Mouse (Mus musculus) CH12.LX (cell line): ENCODE data around the gene BC067074. TPM values are rescaled to one million over a fixed set of nuclear protein-coding genes. Genes with fewer than 3 reads are reported as not detected.

ENCODE experiments used
- DNase-seq: peaks from one replicate; pipeline ENCODE4 v3.0.0-alpha.2; 2013; ENCODE audit errors: extremely low read depth
- H3K27ac ChIP-seq: 2 replicates; pipeline ENCODE4 v1.5.1; 2012; ENCODE audit warnings: low read depth, mild to moderate bottlenecking, control low read depth, moderate library complexity; ENCODE audit not compliant: insufficient read depth
- H3K27me3 ChIP-seq: replicated peaks from 2 replicates; pipeline ENCODE3; 2012; ENCODE audit warnings: inconsistent platforms
- H3K36me3 ChIP-seq, 2 experiments: replicated peaks in 1 of 2; 2 replicates each; pipeline versions ENCODE3 to v1.6.1; 2012; ENCODE audit warnings: inconsistent platforms in 1 of 2, low read length in 1 of 2, mild to moderate bottlenecking in 1 of 2, mixed read lengths in 1 of 2, moderate library complexity in 1 of 2; ENCODE audit not compliant: control insufficient read depth in 1 of 2, insufficient read depth in 1 of 2
- H3K4me1 ChIP-seq, 2 experiments: 2 replicates each; pipeline ENCODE4 v1.6.1; 2012; ENCODE audit warnings: inconsistent platforms in 1 of 2, moderate library complexity in 1 of 2; ENCODE audit not compliant: insufficient read depth in 2 of 2, control insufficient read depth in 1 of 2
- H3K4me2 ChIP-seq: 2 replicates; pipeline ENCODE4 v1.6.1; 2012; ENCODE audit warnings: low read depth, mild to moderate bottlenecking, control low read depth; ENCODE audit not compliant: poor library complexity, insufficient read depth, severe bottlenecking
- H3K4me3 ChIP-seq, 3 experiments: fragments of 150-350 bp in 1 of 3; sonication (generic) in 1 of 3; replicated peaks in 1 of 3; 2 replicates each; pipeline versions ENCODE3 to v1.5.1; 2011 to 2012; ENCODE audit warnings: low read depth in 2 of 3, low read length in 2 of 3, mild to moderate bottlenecking in 2 of 3, moderate library complexity in 2 of 3, control low read depth in 1 of 3, improper control_type of control experiment in 1 of 3, inconsistent platforms in 1 of 3, mixed read lengths in 1 of 3; ENCODE audit not compliant: poor library complexity in 1 of 3
- H3K79me2 ChIP-seq: replicated peaks from 2 replicates; pipeline ENCODE4 v1.6.1; 2012; ENCODE audit warnings: mild to moderate bottlenecking, moderate library complexity; ENCODE audit not compliant: control insufficient read depth, poor library complexity, insufficient read depth, severe bottlenecking; ENCODE audit errors: extremely low read depth
- H3K9ac ChIP-seq: 2 replicates; pipeline ENCODE4 v1.6.1; 2012; ENCODE audit warnings: low read depth, mild to moderate bottlenecking, control low read depth, moderate library complexity; ENCODE audit not compliant: insufficient read depth
- H3K9me3 ChIP-seq: replicated peaks from 2 replicates; pipeline ENCODE3; 2012; ENCODE audit warnings: low read length, inconsistent platforms, mixed read lengths
- CHD2 ChIP-seq: IDR thresholded peaks from 2 replicates; pipeline ENCODE4 v1.6.1; 2011; ENCODE audit warnings: low read length, improper control_type of control experiment
- CTCF ChIP-seq, 2 experiments: IDR thresholded peaks in 1 of 2; conservative IDR thresholded peaks in 1 of 2; 2 replicates each; pipeline ENCODE4 v1.5.1; 2011 to 2012; ENCODE audit warnings: low read depth in 2 of 2, low read length in 2 of 2, improper control_type of control experiment in 1 of 2, inconsistent platforms in 1 of 2, mild to moderate bottlenecking in 1 of 2, moderate library complexity in 1 of 2
- HCFC1 ChIP-seq: IDR thresholded peaks from 2 replicates; pipeline ENCODE4 v1.6.1; 2012; ENCODE audit warnings: low read depth, mild to moderate bottlenecking, inconsistent platforms, low read length, improper control_type of control experiment
- JUND ChIP-seq: conservative IDR thresholded peaks from 2 replicates; pipeline ENCODE4 v1.6.1; 2011; ENCODE audit warnings: low read depth, low read length, improper control_type of control experiment
- KAT2A ChIP-seq: IDR thresholded peaks from 2 replicates; pipeline ENCODE4 v1.6.1; 2012; ENCODE audit warnings: low read length, improper control_type of control experiment, inconsistent platforms; ENCODE audit not compliant: insufficient replicate concordance
- MAFK ChIP-seq: IDR thresholded peaks from 2 replicates; pipeline ENCODE4 v1.6.1; 2011; ENCODE audit warnings: low read length, improper control_type of control experiment; ENCODE audit not compliant: insufficient replicate concordance
- MAX ChIP-seq: IDR thresholded peaks from 2 replicates; pipeline ENCODE4 v1.6.1; 2011; ENCODE audit warnings: low read length, improper control_type of control experiment
- MXI1 ChIP-seq: IDR thresholded peaks from 2 replicates; pipeline ENCODE4 v1.6.1; 2011; ENCODE audit warnings: mild to moderate bottlenecking, low read depth, low read length, improper control_type of control experiment
- MYC ChIP-seq: IDR thresholded peaks from 2 replicates; pipeline ENCODE4 v1.6.1; 2011; ENCODE audit warnings: low read depth, mild to moderate bottlenecking, improper control_type of control experiment, low read length
- NELFE ChIP-seq: IDR thresholded peaks from 2 replicates; pipeline ENCODE4 v1.6.1; 2011; ENCODE audit warnings: low read depth, low read length, improper control_type of control experiment
- POLR2A ChIP-seq: IDR thresholded peaks from 2 replicates; pipeline ENCODE4 v1.6.1; 2011; ENCODE audit warnings: low read depth, mild to moderate bottlenecking, improper control_type of control experiment, low read length
- RAD21 ChIP-seq: IDR thresholded peaks from 2 replicates; pipeline ENCODE4 v1.6.1; 2011; ENCODE audit warnings: low read depth, mild to moderate bottlenecking, low read length, improper control_type of control experiment, moderate library complexity
- SMC3 ChIP-seq: IDR thresholded peaks from 2 replicates; pipeline ENCODE4 v1.6.1; 2011; ENCODE audit warnings: low read depth, low read length, improper control_type of control experiment
- UBTF ChIP-seq: IDR thresholded peaks from 2 replicates; pipeline ENCODE4 v1.6.1; 2012; ENCODE audit warnings: low read depth, mild to moderate bottlenecking, inconsistent platforms, low read length, improper control_type of control experiment, moderate library complexity
- USF1 ChIP-seq: IDR thresholded peaks from 2 replicates; pipeline ENCODE4 v1.6.1; 2014; ENCODE audit warnings: low read depth, mild to moderate bottlenecking, inconsistent platforms, low read length, improper control_type of control experiment
- ZC3H11A ChIP-seq: IDR thresholded peaks from 2 replicates; pipeline ENCODE4 v1.6.1; 2012; ENCODE audit warnings: low read depth, mild to moderate bottlenecking, inconsistent platforms, low read length, improper control_type of control experiment
- ZKSCAN1 ChIP-seq: IDR thresholded peaks from 2 replicates; pipeline ENCODE4 v1.6.1; 2012; ENCODE audit warnings: low read depth, inconsistent platforms, low read length, improper control_type of control experiment, borderline replicate concordance
- ZMIZ1 ChIP-seq: IDR thresholded peaks from 2 replicates; pipeline ENCODE4 v1.6.1; 2012; ENCODE audit warnings: low read depth, mild to moderate bottlenecking, inconsistent platforms, low read length, improper control_type of control experiment
- ZNF384 ChIP-seq: IDR thresholded peaks from 2 replicates; pipeline ENCODE4 v1.6.1; 2012; ENCODE audit warnings: low read depth, low read length, improper control_type of control experiment, inconsistent platforms
- dilution Hi-C: fragments of 300-500 bp; cut with MboI; formaldehyde crosslinking; loops from 2 replicates; pipeline ENCODE4 v1.14.3; 2020; ENCODE audit warnings: low sequenced_read_pairs; ENCODE audit not compliant: extremely low pct_unique_long_range_greater_than_20kb, extremely low pct_ligation_motif_present
- in situ Hi-C: fragments of 300-500 bp; cut with MboI; formaldehyde crosslinking; loops from 3 replicates; pipeline ENCODE4 v1.14.3; 2019; ENCODE audit warnings: low sequenced_read_pairs, low pct_ligation_motif_present, low pct_unique_long_range_greater_than_20kb, mixed read lengths
- polyA plus RNA-seq: library from polyadenylated mRNA; unstranded; fragments of >175 nt; gene quantifications from 2 replicates; pipeline ENCODE4 v1.2.1, GENCODE M21; 2012; ENCODE audit warnings: low read depth; ENCODE audit not compliant: insufficient read length
- total RNA-seq, 2 experiments: library from RNA; depleted of rRNA; stranded (reverse); fragments of 300-350 nt in 1 of 2; fragments of >200 nt in 1 of 2; gene quantifications; 2 replicates each; pipeline ENCODE4 v1.2.3; 2012 to 2014

Gene BC067074
- total and polyA plus RNA-seq, 3 experiments: 0.93 TPM; not detected in 2

DNA sequence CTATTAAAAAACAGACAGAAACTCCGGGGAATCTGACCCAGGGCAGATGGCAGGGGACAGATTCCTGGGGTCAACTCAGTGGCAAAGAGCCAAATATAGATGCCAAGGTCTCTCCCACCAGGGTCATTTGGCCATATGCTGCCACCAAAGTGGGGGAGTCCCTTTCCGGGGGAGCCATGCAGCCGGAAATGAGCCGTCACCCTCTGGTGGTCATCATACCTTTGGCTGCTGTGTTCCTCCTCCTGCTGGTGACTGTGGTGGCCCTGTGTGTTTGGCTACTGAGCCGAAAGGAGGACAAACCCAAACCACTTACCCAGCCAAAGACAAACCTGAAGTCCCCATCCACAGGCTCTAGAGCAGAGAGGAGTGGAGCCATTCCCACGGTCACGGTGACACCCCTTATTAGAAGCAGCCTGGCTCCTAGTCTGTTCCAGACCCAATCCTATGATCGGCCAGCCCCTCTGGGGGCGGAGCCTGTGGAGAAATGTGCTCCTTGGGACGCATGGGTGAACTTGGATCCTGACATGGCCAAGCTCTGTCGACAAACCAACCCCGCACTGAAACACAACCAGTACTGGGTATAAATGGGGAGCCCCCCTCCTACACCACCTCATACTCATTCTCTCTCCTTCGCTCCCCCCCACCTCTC lies 76.1 kb downstream of the BC067074 start (continued):
- no peak for TF ChIP-seq SMC3
- no peak for TF ChIP-seq HCFC1
- no peak for TF ChIP-seq MXI1
- no peak for TF ChIP-seq NELFE
- no peak for TF ChIP-seq JUND
- TF ChIP-seq CTCF (conservative IDR thresholded peaks at IDR 0.05 in 1 of 2, IDR thresholded peaks at IDR 0.05 in 1 of 2; ENCODE audit: low read depth in 2 of 2, low read length in 2 of 2): peak in 1 of 2 experiments; percentile 19; a peak in 2 of 4 replicates

DNA sequence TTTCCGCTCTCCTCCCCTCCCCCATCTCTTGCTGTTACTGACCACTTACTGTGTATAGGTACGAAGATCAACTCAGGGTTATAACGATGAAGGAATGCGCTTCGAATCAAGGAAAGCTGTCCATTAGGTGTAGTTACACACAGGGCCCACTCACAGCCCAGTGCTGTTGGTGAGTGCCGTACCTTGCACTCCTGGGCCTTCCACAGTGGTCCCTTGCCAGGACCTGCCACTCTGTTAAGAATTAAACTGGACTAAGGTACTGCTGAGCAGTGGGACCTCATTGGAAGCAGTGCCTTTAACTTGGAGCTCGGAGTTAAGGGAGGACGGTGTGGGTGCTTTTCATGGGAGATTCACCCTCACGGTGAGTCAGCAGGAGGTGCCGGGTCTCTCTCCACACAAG lies 76.7 kb downstream of the BC067074 start:
- no peak overlapping the region for H3K27ac ChIP-seq
- dilution Hi-C loops (no loop called here), in situ Hi-C loops (no loop called here)
- no peaks in the 10 kb centered on the region for H3K27me3 ChIP-seq
- peaks cover 0 to 4% of the 10 kb centered on the region in 2 experiments for H3K36me3 ChIP-seq
- no peak overlapping the region for H3K9ac ChIP-seq
- no peak overlapping the region for H3K4me3 ChIP-seq
- TF ChIP-seq MAX (no peak), JUND (no peak), MXI1 (no peak), UBTF (no peak)
- no peak overlapping the region for H3K4me2 ChIP-seq
- no peak for DNase-seq
- H3K9me3 ChIP-seq: no peaks in the 10 kb centered on the region
- H3K79me2 ChIP-seq: no peaks in the 10 kb centered on the region
- H3K4me1 ChIP-seq: peaks cover 12 to 30% of the 10 kb centered on the region in 2 experiments

- in situ Hi-C loops: no loop called here
- Histone ChIP-seq H3K4me1 (peaks cover 9 to 20% of the 10 kb centered on the region in 2 experiments), H3K27ac (no peak overlapping the region), H3K79me2 (no peaks in the 10 kb centered on the region), H3K9me3 (no peaks in the 10 kb centered on the region), H3K36me3 (no peaks in the 10 kb centered on the region), H3K27me3 (no peaks in the 10 kb centered on the region), H3K4me2 (no peak overlapping the region), H3K4me3 (no peak overlapping the region), H3K9ac (no peak overlapping the region)
- dilution Hi-C loops: no loop called here
- DNase-seq: no peak
- TF ChIP-seq RAD21 (no peak), ZC3H11A (no peak), ZMIZ1 (no peak), MXI1 (no peak), KAT2A (no peak), UBTF (no peak), MYC (no peak), USF1 (no peak), MAFK (no peak), POLR2A (no peak), ZNF384 (no peak), CHD2 (no peak), ZKSCAN1 (no peak)
- TF ChIP-seq, all 38 proteins: peak for 0
Measured at GRCm38 (mm10) chr13:113373291-113374083, 80.5 kb downstream of the BC067074 start.
